Mouse (Mus musculus) G1E (cell line): Measurements from ENCODE around the gene Klhl29.

Experiments used
- CTCF ChIP-seq: IDR thresholded peaks from 2 replicates; pipeline ENCODE4 v1.5.1; 2012; ENCODE audit warnings: low read depth, low read length, inconsistent platforms, mixed read lengths
- GATA1 ChIP-seq: IDR thresholded peaks from 2 replicates; pipeline ENCODE4 v1.6.1; 2012; ENCODE audit warnings: borderline replicate concordance, low read length, inconsistent platforms, mixed read lengths
- GATA2 ChIP-seq: IDR thresholded peaks from 2 replicates; pipeline ENCODE4 v1.6.1; 2012; ENCODE audit warnings: low read depth, low read length, inconsistent platforms, borderline replicate concordance
- TAL1 ChIP-seq: conservative IDR thresholded peaks from 2 replicates; pipeline ENCODE4 v1.6.1; 2012; ENCODE audit warnings: low read depth, low read length, inconsistent platforms, mixed read lengths

DNA sequence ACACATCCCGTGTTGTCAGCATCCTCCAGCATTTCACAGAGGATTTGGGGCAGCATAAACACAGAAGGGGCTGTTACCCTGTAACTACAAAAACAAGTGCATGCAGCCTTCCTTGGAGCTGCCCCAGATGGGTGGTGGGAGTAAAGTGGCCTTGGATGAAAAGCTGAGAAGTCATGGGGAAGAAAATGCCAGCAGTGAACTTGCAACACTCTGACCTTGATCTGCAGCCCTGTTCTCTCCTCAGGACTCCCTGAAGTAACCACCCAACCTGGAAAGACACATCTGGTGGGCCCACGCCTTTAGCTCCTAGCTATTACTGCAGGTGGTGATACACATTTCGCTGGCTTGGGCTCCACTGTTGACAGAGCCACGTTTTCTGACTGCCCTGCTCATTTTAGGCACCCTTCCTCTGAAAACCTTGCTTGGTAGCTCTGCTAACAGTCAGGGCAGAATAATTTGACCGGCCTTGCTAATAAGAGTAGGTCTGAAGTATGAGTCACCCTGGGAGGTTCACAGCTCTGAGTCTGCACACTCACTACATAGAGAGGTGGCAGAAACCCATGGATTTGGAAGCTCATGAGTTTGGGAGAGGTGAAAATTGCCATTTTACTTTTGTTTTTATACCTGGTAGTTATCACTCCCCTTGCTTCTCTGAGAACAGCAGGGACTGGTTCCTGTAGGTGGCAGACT is 228.0 kb downstream of the Klhl29 start:
- TF ChIP-seq CTCF (no peak), TAL1 (no peak), GATA1 (no peak), GATA2 (no peak)
